Mouse (Mus musculus): ENCODE data around the gene Samt1. TPM values are rescaled to one million over a fixed set of nuclear protein-coding genes. Genes with fewer than 3 reads are reported as not detected.

The Samt1 gene
- polyA plus RNA-seq (2015; fragmentation: Nextera tagmentation; extraction: Ambion mirVana): not detected in 2 replicates

GRCm38 (mm10) chrX:154012540-154012939, at the start of gene Samt1:
Samt1 (minus strand) TSS chrX:154012640.

GRCm38 (mm10) chrX:154054939-154055338, 42.5 kb upstream of the Samt1 start, which contains the start of gene Gm10057:
Gm10057 (minus strand) TSS chrX:154055039.

GRCm38 (mm10) chrX:154033727-154034126, 21.3 kb upstream of the Samt1 start, which contains the start of gene 4921511M17Rik:
4921511M17Rik (minus strand) TSS chrX:154033827.

Other genes starting within 250 kb of the Samt1 start
- gene Spin2c, start 180.4 kb downstream of the Samt1 start, polyA plus RNA-seq (2015; fragmentation: Nextera tagmentation; extraction: Ambion mirVana): 1.2 and 2.4 TPM in 2 replicates
- not detected in 2 replicates for gene 4921511M17Rik, start 21.2 kb upstream of the Samt1 start, polyA plus RNA-seq (2015; fragmentation: Nextera tagmentation; extraction: Ambion mirVana)
- not detected in 2 replicates for gene Gm10057, start 42.4 kb upstream of the Samt1 start, polyA plus RNA-seq (2015; fragmentation: Nextera tagmentation; extraction: Ambion mirVana)
- not detected in 2 replicates for gene Gm15140, start 108.0 kb upstream of the Samt1 start, polyA plus RNA-seq (2015; fragmentation: Nextera tagmentation; extraction: Ambion mirVana)

All from spleen, postnatal 0 days (tissue).